Mouse (Mus musculus): ENCODE measurements around the gene Dcdc2b. TPM values are rescaled to one million over a fixed set of nuclear protein-coding genes. Genes with fewer than 3 reads are reported as not detected.

The Dcdc2b gene
- polyA plus RNA-seq, 1 experiment from 2014 or later, result 3.1 TPM

DNA sequence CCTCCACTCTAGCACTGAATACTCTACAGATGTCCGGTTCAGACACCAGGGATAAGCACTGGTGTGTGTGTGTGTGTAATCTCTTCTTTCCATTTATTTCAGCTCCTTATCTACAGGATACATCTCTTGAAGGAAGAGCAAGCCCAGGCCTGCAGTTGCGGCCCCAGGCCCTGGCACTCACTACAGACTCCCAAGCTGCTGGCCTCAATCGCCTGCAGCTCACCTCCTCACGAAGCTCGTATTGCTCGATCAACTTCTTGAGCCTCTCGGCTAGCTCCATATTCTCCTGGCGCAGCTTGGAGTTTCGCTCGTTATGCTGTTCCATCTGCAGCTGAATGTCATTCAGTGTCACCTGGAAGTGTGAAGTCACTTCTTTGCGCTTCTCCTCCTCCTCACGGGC lies 17.8 kb upstream of the Dcdc2b start:
- 96% methylated on average over 12 of the region's 12 CpGs for WGBS
- no peaks in the 10 kb centered on the region for H3K27me3 ChIP-seq
- no peak overlapping the region for H3K9ac ChIP-seq
- no peak for ATAC-seq (ENCODE audit: low FRiP score)
- no peak overlapping the region for H3K4me3 ChIP-seq
- H3K27ac ChIP-seq, result no peak overlapping the region
- H3K4me1 ChIP-seq, result no peaks in the 10 kb centered on the region
- no peaks in the 10 kb centered on the region for H3K9me3 ChIP-seq (replicated peaks)
- no peak overlapping the region for H3K4me2 ChIP-seq (replicated peaks)
- H3K36me3 ChIP-seq, result peaks cover 98% of the 10 kb centered on the region

DNA sequence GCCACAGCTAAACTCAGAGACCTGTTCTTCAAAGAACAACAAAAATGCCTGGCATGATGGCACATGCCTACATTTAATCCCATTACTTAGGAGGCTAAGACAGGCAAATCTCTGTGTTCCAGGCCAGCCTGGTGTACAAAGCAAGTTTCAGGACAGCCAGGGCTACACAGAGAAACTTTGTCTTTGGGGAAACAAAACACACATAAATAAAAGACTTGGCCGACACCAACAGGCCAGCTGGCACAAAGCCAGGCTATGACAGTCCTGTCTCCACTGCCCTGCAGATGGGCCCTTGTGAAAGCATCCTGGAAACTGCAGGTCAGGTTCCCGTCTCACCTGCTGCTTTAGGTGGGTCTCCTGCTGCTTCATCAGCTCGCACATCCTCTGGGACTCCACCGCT lies 16.9 kb upstream of the Dcdc2b start:
- no peak overlapping the region for H3K4me3 ChIP-seq
- H3K27me3 ChIP-seq, result no peaks in the 10 kb centered on the region
- no peak overlapping the region for H3K9ac ChIP-seq
- 87% methylated on average over 4 of the region's 4 CpGs for WGBS
- no peak overlapping the region for H3K4me2 ChIP-seq (replicated peaks)
- peaks cover 95% of the 10 kb centered on the region for H3K36me3 ChIP-seq
- no peak overlapping the region for H3K27ac ChIP-seq
- no peaks in the 10 kb centered on the region for H3K4me1 ChIP-seq
- ATAC-seq (ENCODE audit: low FRiP score), result no peak
- H3K9me3 ChIP-seq (replicated peaks), result no peaks in the 10 kb centered on the region

- H3K4me2 ChIP-seq (replicated peaks), result no peak overlapping the region
- H3K4me3 ChIP-seq, result no peak overlapping the region
- no peak overlapping the region for H3K27ac ChIP-seq
- no peaks in the 10 kb centered on the region for H3K27me3 ChIP-seq
- H3K9ac ChIP-seq, result no peak overlapping the region
- WGBS, result 79% methylated on average over 6 of the region's 6 CpGs
- ATAC-seq (ENCODE audit: low FRiP score), result no peak
- H3K4me1 ChIP-seq, result peaks cover 31% of the 10 kb centered on the region
- H3K36me3 ChIP-seq, result peaks cover 47% of the 10 kb centered on the region
- H3K9me3 ChIP-seq (replicated peaks), result no peaks in the 10 kb centered on the region
These were observed 12.0 kb upstream of the Dcdc2b start for GRCm38 (mm10) chr4:129626035-129626434.

- 50% methylated on average over 4 of the region's 4 CpGs for WGBS
- H3K4me2 ChIP-seq (replicated peaks), result peak overlapping the region; percentile 69
- peak overlapping the region; percentile 80 for H3K9ac ChIP-seq
- H3K36me3 ChIP-seq, result peaks cover 42% of the 10 kb centered on the region
- H3K9me3 ChIP-seq (replicated peaks), result no peaks in the 10 kb centered on the region
- H3K27me3 ChIP-seq, result no peaks in the 10 kb centered on the region
- no peak overlapping the region for H3K4me3 ChIP-seq
- peaks cover 31% of the 10 kb centered on the region for H3K4me1 ChIP-seq
- ATAC-seq (ENCODE audit: low FRiP score), result no peak
- peak overlapping the region; percentile 94 for H3K27ac ChIP-seq
These were observed 11.4 kb upstream of the Dcdc2b start for GRCm38 (mm10) chr4:129625496-129625895.

DNA sequence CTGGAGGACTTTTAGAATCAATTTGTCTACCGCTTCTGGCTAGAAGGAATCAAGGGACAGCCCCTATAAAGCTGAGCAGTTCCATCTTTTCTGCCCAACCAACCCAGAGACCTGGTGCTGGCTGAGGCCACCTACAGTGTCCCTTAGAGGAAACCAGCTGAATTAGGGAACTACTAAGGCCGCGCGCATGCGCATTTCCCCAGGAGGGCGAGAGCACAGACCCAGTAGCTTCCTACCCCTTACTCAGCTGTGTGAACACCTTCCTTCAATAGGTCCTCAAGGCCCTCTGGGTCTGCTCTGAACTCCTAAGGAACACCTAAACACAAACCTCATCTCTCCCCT lies 10.9 kb upstream of the Dcdc2b start:
- H3K4me3 ChIP-seq, result peak overlapping the region; percentile 59
- H3K9ac ChIP-seq, result peak overlapping the region; percentile 80
- ATAC-seq (ENCODE audit: low FRiP score), result peak; percentile 23
- WGBS, result 2% methylated on average over 6 of the region's 6 CpGs
- no peaks in the 10 kb centered on the region for H3K27me3 ChIP-seq
- peaks cover 31% of the 10 kb centered on the region for H3K4me1 ChIP-seq
- peak overlapping the region; percentile 69 for H3K4me2 ChIP-seq (replicated peaks)
- H3K36me3 ChIP-seq, result peaks cover 37% of the 10 kb centered on the region
- peak overlapping the region; percentile 94 for H3K27ac ChIP-seq
- H3K9me3 ChIP-seq (replicated peaks), result no peaks in the 10 kb centered on the region

GRCm38 (mm10) chr4:129624281-129625028 lies 10.4 kb upstream of the Dcdc2b start:
- peak overlapping the region; percentile 59 for H3K4me3 ChIP-seq
- H3K27me3 ChIP-seq, result no peaks in the 10 kb centered on the region
- ATAC-seq (ENCODE audit: low FRiP score), result peak; percentile 89
- under 1% methylated on average over 18 of the region's 18 CpGs for WGBS
- no peaks in the 10 kb centered on the region for H3K9me3 ChIP-seq (replicated peaks)
- H3K4me1 ChIP-seq, result peaks cover 31% of the 10 kb centered on the region
- peaks cover 32% of the 10 kb centered on the region for H3K36me3 ChIP-seq
- peak overlapping the region; percentile 69 for H3K4me2 ChIP-seq (replicated peaks)
- peak overlapping the region; percentile 80 for H3K9ac ChIP-seq
- H3K27ac ChIP-seq, result peak overlapping the region; percentile 94

DNA sequence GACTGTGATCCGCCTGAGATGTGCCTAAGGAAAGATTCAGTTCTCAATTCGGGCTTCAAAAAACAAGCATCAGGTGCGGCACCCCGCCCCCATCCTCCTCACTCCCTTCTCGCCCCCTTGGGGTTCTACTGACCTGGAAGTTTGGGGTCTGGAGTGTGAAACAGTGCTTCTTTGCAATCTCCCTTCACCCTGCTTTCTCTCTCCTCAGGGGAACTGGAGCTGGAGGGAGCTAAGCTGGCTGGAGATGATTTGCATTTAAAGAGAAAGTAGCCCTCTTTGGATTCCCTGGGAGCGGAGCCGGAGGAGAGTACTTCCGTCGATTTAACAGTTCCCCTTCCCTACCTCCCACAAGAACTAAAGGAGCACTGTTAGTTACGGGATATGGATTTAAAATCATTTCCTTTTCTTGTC lies 9.6 kb upstream of the Dcdc2b start, which contains the start of gene Ccdc28b:
Gene Ccdc28b (minus strand): TSS at position 267 of the 411 bp plus-strand sequence.
- Histone ChIP-seq H3K9me3 (replicated peaks) (no peaks in the 10 kb centered on the region), H3K9ac (peak within 1 kb of the TSS; percentile 80), H3K4me3 (peak within 1 kb of the TSS; percentile 59), H3K27me3 (no peaks in the 10 kb centered on the region), H3K4me1 (peaks cover 33% of the 10 kb centered on the region), H3K27ac (peak within 1 kb of the TSS; percentile 94), H3K4me2 (replicated peaks) (peak within 1 kb of the TSS; percentile 69), H3K36me3 (peaks cover 24% of the 10 kb centered on the region)
- peak; percentile 47 for ATAC-seq (ENCODE audit: low FRiP score)
- 0% methylated on average over 10 of the region's 10 CpGs for WGBS

- Histone ChIP-seq H3K4me3 (peak overlapping the region; percentile 59), H3K9ac (peak overlapping the region; percentile 80), H3K4me1 (peaks cover 38% of the 10 kb centered on the region), H3K4me2 (replicated peaks) (peak overlapping the region; percentile 69), H3K27ac (peak overlapping the region; percentile 94), H3K36me3 (peaks cover 17% of the 10 kb centered on the region), H3K9me3 (replicated peaks) (no peaks in the 10 kb centered on the region), H3K27me3 (no peaks in the 10 kb centered on the region)
- 23% methylated on average over 8 of the region's 8 CpGs for WGBS
- no peak for ATAC-seq (ENCODE audit: low FRiP score)
These were observed 8.9 kb upstream of the Dcdc2b start for GRCm38 (mm10) chr4:129622803-129623535.

DNA sequence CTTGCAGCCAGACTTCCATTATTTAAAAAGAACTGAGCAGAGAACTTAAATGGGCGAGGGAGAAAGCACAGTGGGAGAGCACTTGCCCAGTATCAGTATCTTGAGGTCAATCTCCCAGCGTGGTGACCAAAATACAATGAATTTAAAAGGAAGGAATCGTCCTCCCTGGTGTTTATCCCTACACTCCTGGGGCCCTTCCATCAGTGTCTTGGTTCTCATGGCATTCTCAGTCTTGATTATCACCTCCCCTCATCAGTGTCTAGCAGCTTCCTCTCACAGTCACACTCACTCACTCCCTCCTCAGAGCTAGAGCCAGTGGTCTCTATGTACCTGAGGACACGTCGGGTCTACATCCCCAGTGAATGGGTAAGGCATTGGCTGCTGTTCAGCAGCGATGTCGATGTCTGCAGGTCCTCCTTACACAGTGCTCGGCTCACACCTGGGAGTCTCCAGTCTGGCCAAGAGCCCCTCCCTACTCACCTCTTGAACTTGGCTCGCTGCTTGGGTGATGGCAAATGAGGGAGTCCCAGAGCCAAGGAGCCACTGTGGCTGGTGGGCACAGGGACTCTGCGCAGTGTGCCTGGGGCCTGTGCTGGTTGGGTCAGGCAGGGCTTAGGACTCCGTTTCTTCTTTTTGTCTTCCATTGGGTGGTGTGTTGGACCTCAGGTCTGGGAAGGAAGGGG lies 8.2 kb upstream of the Dcdc2b start:
- Histone ChIP-seq H3K36me3 (peaks cover 11% of the 10 kb centered on the region), H3K9me3 (replicated peaks) (no peaks in the 10 kb centered on the region), H3K4me3 (peak overlapping the region; percentile 59), H3K4me2 (replicated peaks) (peak overlapping the region; percentile 69), H3K4me1 (peaks cover 42% of the 10 kb centered on the region), H3K27ac (no peak overlapping the region), H3K9ac (peak overlapping the region; percentile 80), H3K27me3 (no peaks in the 10 kb centered on the region)
- WGBS, result 78% methylated on average over 11 of the region's 11 CpGs
- ATAC-seq (ENCODE audit: low FRiP score), result no peak

GRCm38 (mm10) chr4:129621283-129621841 lies 7.3 kb upstream of the Dcdc2b start:
- WGBS, result 86% methylated on average over 8 of the region's 8 CpGs
- peak overlapping the region; percentile 35; the same call in 1 of the 2 replicates for H3K9ac ChIP-seq
- peaks cover 11% of the 10 kb centered on the region for H3K36me3 ChIP-seq
- no peak overlapping the region for H3K4me2 ChIP-seq (replicated peaks)
- ATAC-seq (ENCODE audit: low FRiP score), result no peak
- H3K27ac ChIP-seq, result no peak overlapping the region
- H3K4me1 ChIP-seq, result peaks cover 42% of the 10 kb centered on the region
- H3K27me3 ChIP-seq, result no peaks in the 10 kb centered on the region
- H3K4me3 ChIP-seq, result no peak overlapping the region
- H3K9me3 ChIP-seq (replicated peaks), result no peaks in the 10 kb centered on the region

GRCm38 (mm10) chr4:129620419-129621282 lies 6.6 kb upstream of the Dcdc2b start:
- no peak overlapping the region for H3K27ac ChIP-seq
- H3K4me3 ChIP-seq, result no peak overlapping the region
- no peak overlapping the region for H3K9ac ChIP-seq
- H3K27me3 ChIP-seq, result no peaks in the 10 kb centered on the region
- no peaks in the 10 kb centered on the region for H3K9me3 ChIP-seq (replicated peaks)
- H3K4me1 ChIP-seq, result peaks cover 41% of the 10 kb centered on the region
- WGBS, result 89% methylated on average over 11 of the region's 11 CpGs
- H3K4me2 ChIP-seq (replicated peaks), result no peak overlapping the region
- ATAC-seq (ENCODE audit: low FRiP score), result no peak
- H3K36me3 ChIP-seq, result peaks cover 17% of the 10 kb centered on the region
